In the genomic region with DNA sequence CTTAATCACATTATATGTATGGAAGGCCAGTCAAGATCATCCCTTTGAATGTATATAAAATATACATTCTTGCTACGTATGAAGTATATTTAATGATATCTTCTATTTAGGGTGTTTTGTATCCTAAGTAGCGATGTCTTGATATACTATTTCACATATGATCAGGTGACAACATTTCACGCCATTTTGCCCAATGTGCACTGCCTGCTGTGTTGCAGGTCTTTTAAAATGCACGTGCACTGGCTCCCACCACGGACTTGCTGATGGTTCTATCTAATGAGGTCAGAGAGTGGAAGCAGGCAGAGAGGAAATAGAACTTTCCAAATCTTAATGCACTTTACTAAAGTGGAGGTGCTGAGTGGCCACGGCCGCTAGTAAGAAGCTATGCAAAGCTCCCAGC, we compare ENCODE assay signal across 25 mouse cellular contexts.
"Had no signal": no experiment of that assay in that cellular context is flagged by ENCODE, and none has a peak within 500 bp of the region (broad histone marks: within the 10 kb centered on the region; RNA-seq: fewer than 3 reads in every experiment).

No protein-coding gene starts in this region.

- H3K4me3 ChIP-seq: embryonic facial prominence, embryonic 10.5 days; embryonic facial prominence, embryonic 12.5 days; embryonic facial prominence, embryonic 13.5 days; embryonic facial prominence, embryonic 15.5 days; erythroblast, embryonic 14.5 days; forebrain, embryonic 10.5 days; forebrain, embryonic 12.5 days; forebrain, embryonic 13.5 days; forebrain, embryonic 15.5 days; gastrocnemius, adult 2 months; heart, adult 2 months had no signal

- DNase-seq: cerebellum, adult 9-10 months; cerebellum, adult 9-11 months; cerebellum, postnatal 10 days; cerebellum, postnatal 14 days; cerebellum, postnatal 25 days; cerebellum, postnatal 36 days; embryo, embryonic 11 days; forebrain, postnatal 0 days; gastrocnemius, adult 2 months; gastrocnemius, postnatal 10 days; gastrocnemius, postnatal 14 days; gastrocnemius, postnatal 25 days; gastrocnemius, postnatal 36 days; heart, adult 11 months; heart, adult 18-20 months; heart, adult 2 months had no signal

- H3K27ac ChIP-seq: embryonic facial prominence, embryonic 10.5 days; embryonic facial prominence, embryonic 12.5 days; embryonic facial prominence, embryonic 13.5 days; embryonic facial prominence, embryonic 15.5 days; forebrain, embryonic 10.5 days; forebrain, embryonic 12.5 days; forebrain, embryonic 13.5 days; forebrain, embryonic 15.5 days; gastrocnemius, adult 2 months; heart, adult 2 months had no signal

- H3K4me1 ChIP-seq: embryonic facial prominence, embryonic 10.5 days; embryonic facial prominence, embryonic 12.5 days; embryonic facial prominence, embryonic 13.5 days; embryonic facial prominence, embryonic 15.5 days; forebrain, embryonic 10.5 days; forebrain, embryonic 12.5 days; forebrain, embryonic 13.5 days; forebrain, embryonic 15.5 days had no signal

- H3K36me3 ChIP-seq: embryonic facial prominence, embryonic 10.5 days; embryonic facial prominence, embryonic 12.5 days; embryonic facial prominence, embryonic 13.5 days; embryonic facial prominence, embryonic 15.5 days; forebrain, embryonic 10.5 days; forebrain, embryonic 12.5 days; forebrain, embryonic 15.5 days had no signal

- H3K9me3 ChIP-seq: embryonic facial prominence, embryonic 10.5 days; embryonic facial prominence, embryonic 12.5 days; embryonic facial prominence, embryonic 13.5 days; embryonic facial prominence, embryonic 15.5 days; forebrain, embryonic 10.5 days; forebrain, embryonic 12.5 days; forebrain, embryonic 13.5 days; forebrain, embryonic 15.5 days had no signal

- H3K27me3 ChIP-seq: embryonic facial prominence, embryonic 12.5 days; embryonic facial prominence, embryonic 13.5 days; embryonic facial prominence, embryonic 15.5 days; forebrain, embryonic 12.5 days; forebrain, embryonic 13.5 days; forebrain, embryonic 15.5 days had no signal

- H3K9ac ChIP-seq: embryonic facial prominence, embryonic 12.5 days; embryonic facial prominence, embryonic 13.5 days; embryonic facial prominence, embryonic 15.5 days; forebrain, embryonic 12.5 days; forebrain, embryonic 13.5 days; forebrain, embryonic 15.5 days; forebrain, postnatal 0 days had no signal

- H3K4me2 ChIP-seq: embryonic facial prominence, embryonic 12.5 days; embryonic facial prominence, embryonic 13.5 days; embryonic facial prominence, embryonic 15.5 days; forebrain, embryonic 12.5 days; forebrain, embryonic 13.5 days; forebrain, embryonic 15.5 days had no signal
